Mouse (Mus musculus) B cell, adult 62 days (primary cell): ENCODE results near the gene 9530068E07Rik. TPM values are rescaled to one million over a fixed set of nuclear protein-coding genes. Genes with fewer than 3 reads are reported as not detected.

Source experiments
- total RNA-seq: library from RNA; stranded (reverse); gene quantifications from 4 replicates; pipeline ENCODE4 v1.2.4, GENCODE M21; 2023

The 9530068E07Rik gene
- 47.5 to 60.7 TPM (median 54.4 TPM) in 4 replicates for total RNA-seq

GRCm38 (mm10) chr11:52395940-52396596 lies at the start of gene 9530068E07Rik:
Gene 9530068E07Rik (plus strand): TSS chr11:52396428.

GRCm38 (mm10) chr11:52360471-52361277 lies 35.6 kb upstream of the 9530068E07Rik start, which contains the start of gene Vdac1:
Gene Vdac1 (plus strand): TSS chr11:52360860.

Other genes with a start within 250 kb of the 9530068E07Rik start
- not detected in 4 replicates for gene Olfr1371, start 182.4 kb upstream of the 9530068E07Rik start, total RNA-seq
- gene Skp1a, start 164.4 kb upstream of the 9530068E07Rik start, total RNA-seq, result 128 to 146 TPM (median 146 TPM) in 4 replicates
- gene Tcf7, start 113.4 kb upstream of the 9530068E07Rik start, total RNA-seq, result 3.4 to 4.9 TPM (median 3.9 TPM) in 4 replicates
- 43.3 to 59.0 TPM (median 50.0 TPM) in 4 replicates for gene Vdac1, start 35.6 kb upstream of the 9530068E07Rik start, total RNA-seq